Comparison of ENCODE assay signal across 27 mouse cellular contexts in genomic region chr5:8120926-8121325, GRCm38 (mm10).
DNase-seq lines count a peak whose midpoint lies in the region; ATAC-seq and TF ChIP-seq lines count a peak whose summit lies in the region.
"Had no signal": no experiment of that assay in that cellular context is flagged by ENCODE, and none has a peak within 500 bp of the region (broad histone marks: within the 10 kb centered on the region; RNA-seq: fewer than 3 reads in every experiment).

No protein-coding gene starts in this region.

- no peaks in the 10 kb centered on the region for H3K27me3 ChIP-seq in midbrain, postnatal 0 days (ENCODE audit: insufficient read depth, low read length)
- no peaks in the 10 kb centered on the region for H3K27me3 ChIP-seq in midbrain, embryonic 14.5 days (ENCODE audit: control insufficient read depth, insufficient read depth, low read length)
- H3K27me3 ChIP-seq in forebrain, embryonic 14.5 days (replicated peaks; ENCODE audit: control insufficient read depth, insufficient read depth, low read length): no peaks in the 10 kb centered on the region
- H3K27me3 ChIP-seq: forebrain, embryonic 15.5 days; hindbrain, embryonic 15.5 days; intestine, embryonic 15.5 days; limb, embryonic 15.5 days; neural tube, embryonic 13.5 days; Patski had no signal

- peaks cover 8% of the 10 kb centered on the region; the same call in 1 of the 2 replicates for H3K36me3 ChIP-seq in midbrain, postnatal 0 days (ENCODE audit: insufficient read depth, low read length)
- H3K36me3 ChIP-seq in midbrain, embryonic 14.5 days (ENCODE audit: control insufficient read depth, insufficient read depth, low read length): peaks cover 7% of the 10 kb centered on the region; the same call in 1 of the 2 replicates
- H3K36me3 ChIP-seq in forebrain, embryonic 14.5 days (ENCODE audit: control insufficient read depth, insufficient read depth, low read length): no peaks in the 10 kb centered on the region
- H3K36me3 ChIP-seq: G1E; hindbrain, embryonic 10.5 days; intestine, embryonic 15.5 days; limb, embryonic 10.5 days had no signal

- TF ChIP-seq CTCF in midbrain, postnatal 0 days (IDR thresholded peaks at IDR 0.05): no peak
- TF ChIP-seq CTCF in gastrocnemius, adult 2 months (IDR thresholded peaks at IDR 0.05): no peak

- H3K4me3 ChIP-seq in midbrain, postnatal 0 days (ENCODE audit: low read depth, low read length): no peak overlapping the region
- H3K4me3 ChIP-seq in midbrain, embryonic 14.5 days (replicated peaks; ENCODE audit: low read depth, low read length): no peak overlapping the region
- no peak overlapping the region for H3K4me3 ChIP-seq in forebrain, embryonic 14.5 days (ENCODE audit: low read depth, low read length)
- H3K4me3 ChIP-seq in gastrocnemius, adult 2 months: no peak overlapping the region
- H3K4me3 ChIP-seq: forebrain, embryonic 15.5 days; hindbrain, embryonic 10.5 days; hindbrain, embryonic 15.5 days; intestine, embryonic 15.5 days; limb, embryonic 10.5 days; limb, embryonic 15.5 days; neural tube, embryonic 13.5 days had no signal

- WGBS in midbrain, postnatal 0 days: 90% methylated on average over 3 of the region's 3 CpGs
- 89% methylated on average over 3 of the region's 3 CpGs for WGBS in midbrain, embryonic 14.5 days
- 87% methylated on average over 3 of the region's 3 CpGs for whole genome bisulfite sequencing in forebrain, embryonic 14.5 days

- no peaks in the 10 kb centered on the region for H3K9me3 ChIP-seq in midbrain, postnatal 0 days (ENCODE audit: low read length)
- no peaks in the 10 kb centered on the region for H3K9me3 ChIP-seq in midbrain, embryonic 14.5 days (ENCODE audit: control insufficient read depth, low read length)
- no peaks in the 10 kb centered on the region for H3K9me3 ChIP-seq in forebrain, embryonic 14.5 days (replicated peaks; ENCODE audit: control insufficient read depth, low read length)
- H3K9me3 ChIP-seq: forebrain, embryonic 15.5 days; G1E; hindbrain, embryonic 10.5 days; hindbrain, embryonic 15.5 days; intestine, embryonic 15.5 days; limb, embryonic 10.5 days; limb, embryonic 15.5 days; neural tube, embryonic 13.5 days had no signal

- no peak overlapping the region for H3K4me2 ChIP-seq in midbrain, postnatal 0 days (ENCODE audit: low read depth, low read length, poor library complexity, severe bottlenecking)
- H3K4me2 ChIP-seq in midbrain, embryonic 14.5 days (ENCODE audit: low read length): no peak overlapping the region
- H3K4me2 ChIP-seq in forebrain, embryonic 14.5 days (ENCODE audit: low read length): no peak overlapping the region
- H3K4me2 ChIP-seq: forebrain, embryonic 15.5 days; hindbrain, embryonic 15.5 days; intestine, embryonic 15.5 days; limb, embryonic 15.5 days; neural tube, embryonic 13.5 days had no signal

- intact Hi-C loops in gastrocnemius, adult 2 months (cut with DNase I): no loop called here

- H3K9ac ChIP-seq in midbrain, postnatal 0 days (replicated peaks; ENCODE audit: low read length, poor library complexity, severe bottlenecking): no peak overlapping the region
- no peak overlapping the region for H3K9ac ChIP-seq in midbrain, embryonic 14.5 days (replicated peaks; ENCODE audit: low read length)
- H3K9ac ChIP-seq in forebrain, embryonic 14.5 days (ENCODE audit: low read length): no peak overlapping the region
- H3K9ac ChIP-seq: forebrain, embryonic 15.5 days; hindbrain, embryonic 15.5 days; intestine, embryonic 15.5 days; limb, embryonic 15.5 days; liver, embryonic 14.5 days; neural tube, embryonic 13.5 days had no signal

- no peaks in the 10 kb centered on the region for H3K4me1 ChIP-seq in midbrain, postnatal 0 days (ENCODE audit: insufficient read depth, low read length)
- no peaks in the 10 kb centered on the region for H3K4me1 ChIP-seq in midbrain, embryonic 14.5 days (ENCODE audit: control insufficient read depth, insufficient read depth, low read length)
- 0 out of 2 replicates have a peak, but pooled peaks cover 3% of the 10 kb centered on the region for H3K4me1 ChIP-seq in forebrain, embryonic 14.5 days (ENCODE audit: control insufficient read depth, insufficient read depth, low read length)
- H3K4me1 ChIP-seq: hindbrain, embryonic 10.5 days; hindbrain, embryonic 15.5 days; intestine, embryonic 15.5 days; limb, embryonic 10.5 days; limb, embryonic 15.5 days; neural tube, embryonic 13.5 days had no signal

- no peak for DNase-seq in cerebellum, postnatal 4 days (ENCODE audit: low spot score in 2 of 2)
- peak; percentile 31 for DNase-seq in midbrain, postnatal 0 days (ENCODE audit: low spot score)
- no peak for DNase-seq in midbrain, embryonic 14.5 days
- peak; percentile 61 for DNase-seq in cerebellum, adult 9-10 months
- no peak for DNase-seq in adrenal gland, postnatal 14 days
- no peak for DNase-seq in forebrain, embryonic 14.5 days (ENCODE audit: low spot score)
- DNase-seq in gastrocnemius, adult 2 months: no peak
- DNase-seq: adrenal gland, postnatal 10 days; heart, postnatal 14 days; kidney, adult 2 months; kidney, postnatal 36 days; lung, adult 2 months; lung, postnatal 10 days; right cerebral cortex, postnatal 4 days; thymus, adult 2 months; thymus, postnatal 36 days had no signal

- ATAC-seq in cerebellum, adult (ENCODE audit: insufficient number of reproducible peaks, low FRiP score, low TSS enrichment): 0 out of 2 replicates have a peak, but pooled peaks have one; percentile 26
- no peak for ATAC-seq in midbrain, postnatal 0 days (ENCODE audit: low FRiP score)
- ATAC-seq in midbrain, embryonic 14.5 days (ENCODE audit: low FRiP score, low TSS enrichment): no peak
- no peak for ATAC-seq in forebrain, embryonic 14.5 days
- ATAC-seq: forebrain, embryonic 15.5 days; intestine, embryonic 15.5 days had no signal

- no peak overlapping the region for H3K27ac ChIP-seq in midbrain, postnatal 0 days (ENCODE audit: low read depth, low read length)
- no peak overlapping the region for H3K27ac ChIP-seq in midbrain, embryonic 14.5 days (replicated peaks; ENCODE audit: low read depth, low read length)
- H3K27ac ChIP-seq in forebrain, embryonic 14.5 days (ENCODE audit: low read depth, low read length): no peak overlapping the region
- H3K27ac ChIP-seq in gastrocnemius, adult 2 months: no peak overlapping the region
- H3K27ac ChIP-seq: forebrain, embryonic 15.5 days; hindbrain, embryonic 10.5 days; hindbrain, embryonic 15.5 days; intestine, embryonic 15.5 days; limb, embryonic 10.5 days; limb, embryonic 15.5 days; liver, embryonic 14.5 days; neural tube, embryonic 13.5 days had no signal

Comparison
In these comparisons a context has a peak if more than half of its experiments do, and no peak if none do; other contexts are left out.
1. DNase-seq: peak in midbrain, postnatal 0 days (single experiment) and cerebellum, adult 9-10 months (single experiment); none in cerebellum, postnatal 4 days (0 of 2), midbrain, embryonic 14.5 days (single experiment), adrenal gland, postnatal 14 days (single experiment), forebrain, embryonic 14.5 days (single experiment) and gastrocnemius, adult 2 months (single experiment).